In the genomic region with DNA sequence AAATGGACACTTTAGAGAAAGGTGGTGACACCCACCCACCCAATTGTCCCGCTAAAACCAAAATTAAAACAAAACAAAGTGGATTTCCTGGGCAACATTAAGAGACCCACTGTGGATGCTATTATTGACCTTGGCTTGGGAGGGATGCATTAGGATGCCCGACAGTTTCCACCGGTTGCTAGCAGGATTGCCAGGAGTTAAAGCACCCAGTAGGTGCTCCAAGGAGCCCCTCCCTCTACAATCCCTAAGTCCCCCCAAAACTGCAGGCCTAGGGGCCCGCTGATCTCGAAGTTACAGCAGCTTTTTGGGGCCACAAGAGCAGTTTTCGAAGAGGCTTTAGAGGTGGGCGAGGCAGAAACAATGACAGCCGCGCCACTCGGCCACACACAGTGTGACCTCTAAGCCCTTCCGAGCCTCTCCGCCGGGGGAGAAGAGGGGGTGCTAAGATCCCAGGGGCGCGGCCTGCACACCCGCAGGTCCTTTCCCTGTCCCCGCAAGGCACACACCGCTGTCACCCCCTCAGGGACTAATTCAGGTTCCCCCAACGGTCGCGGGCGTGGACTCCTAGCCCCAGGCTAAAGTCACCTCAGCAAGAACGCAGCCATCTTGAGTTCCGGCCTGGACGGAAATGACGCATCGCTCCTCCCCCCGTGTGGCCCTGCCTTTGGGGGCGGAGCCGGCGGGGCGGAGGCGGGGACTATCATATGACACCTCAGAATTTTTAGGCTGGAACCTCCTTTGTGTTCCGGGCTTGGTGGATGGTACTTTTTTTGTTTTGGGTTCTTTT, we compare ENCODE assay signal across 8 mouse cellular contexts. TPM values are rescaled to one million over a fixed set of nuclear protein-coding genes. Genes with fewer than 3 reads are reported as not detected.
DNase-seq lines count a peak whose midpoint lies in the region; ATAC-seq and TF ChIP-seq lines count a peak whose summit lies in the region.

A gene (minus strand): TSS at position 630 of the 787 bp plus-strand sequence.
A gene (plus strand): TSS at position 738 of the 787 bp plus-strand sequence.

- H3K36me3 ChIP-seq in embryonic facial prominence, embryonic 13.5 days: peaks cover 9% of the 10 kb centered on the region
- H3K36me3 ChIP-seq in kidney, adult 2 months (ENCODE audit: control insufficient read depth, insufficient read depth, low read length): no peaks in the 10 kb centered on the region
- peaks cover 10% of the 10 kb centered on the region for H3K36me3 ChIP-seq in limb, embryonic 12.5 days
- H3K36me3 ChIP-seq in midbrain, embryonic 15.5 days (replicated peaks): no peaks in the 10 kb centered on the region
- H3K36me3 ChIP-seq in spleen, adult 2 months (ENCODE audit: control insufficient read depth, insufficient read depth, low read length): no peaks in the 10 kb centered on the region

- no peaks in the 10 kb centered on the region for H3K9me3 ChIP-seq in embryonic facial prominence, embryonic 13.5 days
- no peaks in the 10 kb centered on the region for H3K9me3 ChIP-seq in limb, embryonic 12.5 days
- H3K9me3 ChIP-seq in midbrain, embryonic 15.5 days: no peaks in the 10 kb centered on the region

- no peak for TF ChIP-seq CTCF in kidney, adult 2 months (conservative IDR thresholded peaks at IDR 0.05; ENCODE audit: insufficient read depth, insufficient read length, low read depth, low read length)
- no peak for TF ChIP-seq CTCF in spleen, adult 2 months (IDR thresholded peaks at IDR 0.05; ENCODE audit: extremely low read depth, insufficient read depth, insufficient read length, insufficient replicate concordance)

- H3K4me1 ChIP-seq in embryonic facial prominence, embryonic 13.5 days: peaks cover 21% of the 10 kb centered on the region
- peaks cover 3% of the 10 kb centered on the region for H3K4me1 ChIP-seq in kidney, adult 2 months (ENCODE audit: control insufficient read depth, insufficient read depth, low read length)
- peaks cover 11% of the 10 kb centered on the region for H3K4me1 ChIP-seq in limb, embryonic 12.5 days (replicated peaks)
- peaks cover 22% of the 10 kb centered on the region for H3K4me1 ChIP-seq in midbrain, embryonic 15.5 days
- H3K4me1 ChIP-seq in spleen, adult 2 months (ENCODE audit: control insufficient read depth, insufficient read depth, insufficient read length): peaks cover 4% of the 10 kb centered on the region

- peak; percentile 92 for TF ChIP-seq POLR2A in kidney, adult 2 months (IDR thresholded peaks at IDR 0.05; ENCODE audit: low read depth, low read length)
- peak; percentile 83 for TF ChIP-seq POLR2A in spleen, adult 2 months (IDR thresholded peaks at IDR 0.05; ENCODE audit: low read depth, low read length)

- DNase-seq in 3134 (ENCODE audit: extremely low read depth, insufficient read length, low spot score): peak; percentile 99
- peak; percentile 96 to 98 for DNase-seq in adrenal gland, postnatal 36 days
- DNase-seq in heart, adult 18-20 months: peak; percentile 96 to 99
- DNase-seq in kidney, adult 2 months: peak; percentile 98
- peak; percentile 88 to 94 for DNase-seq in spleen, adult 2 months (ENCODE audit: low read depth in 1 of 2, low spot score in 2 of 2)

- ATAC-seq in embryonic facial prominence, embryonic 13.5 days (ENCODE audit: insufficient number of reproducible peaks, insufficient read depth, low FRiP score, low TSS enrichment, low read depth): peak; percentile 87
- peak; percentile 93 for ATAC-seq in limb, embryonic 12.5 days (ENCODE audit: insufficient number of reproducible peaks, insufficient read depth, low FRiP score, low TSS enrichment, low read depth)
- peak; percentile 98 for ATAC-seq in midbrain, embryonic 15.5 days (replicated peaks)

- peak within 1 kb of the TSS; percentile 94 for H3K27ac ChIP-seq in embryonic facial prominence, embryonic 13.5 days
- peak within 1 kb of the TSS; percentile 100 for H3K27ac ChIP-seq in kidney, adult 2 months (ENCODE audit: insufficient read depth, low read depth, low read length)
- peak within 1 kb of the TSS; percentile 85 for H3K27ac ChIP-seq in limb, embryonic 12.5 days
- H3K27ac ChIP-seq in midbrain, embryonic 15.5 days: peak within 1 kb of the TSS; percentile 85
- H3K27ac ChIP-seq in spleen, adult 2 months (ENCODE audit: insufficient read depth, low read length): peak within 1 kb of the TSS; percentile 68

- peak within 1 kb of the TSS; percentile 95 for H3K9ac ChIP-seq in embryonic facial prominence, embryonic 13.5 days
- peak within 1 kb of the TSS; percentile 84 for H3K9ac ChIP-seq in limb, embryonic 12.5 days (replicated peaks)
- peak within 1 kb of the TSS; percentile 84 for H3K9ac ChIP-seq in midbrain, embryonic 15.5 days

- peak within 1 kb of the TSS; percentile 96 for H3K4me3 ChIP-seq in embryonic facial prominence, embryonic 13.5 days
- H3K4me3 ChIP-seq in kidney, adult 2 months (ENCODE audit: insufficient read depth, low read depth, low read length): peak within 1 kb of the TSS; percentile 100
- peak within 1 kb of the TSS; percentile 79 for H3K4me3 ChIP-seq in limb, embryonic 12.5 days (replicated peaks)
- H3K4me3 ChIP-seq in midbrain, embryonic 15.5 days: peak within 1 kb of the TSS; percentile 83
- H3K4me3 ChIP-seq in spleen, adult 2 months (ENCODE audit: extremely low read depth, insufficient read depth, insufficient read length): peak within 1 kb of the TSS; percentile 90

- H3K27me3 ChIP-seq in embryonic facial prominence, embryonic 13.5 days: no peaks in the 10 kb centered on the region
- no peaks in the 10 kb centered on the region for H3K27me3 ChIP-seq in kidney, adult 2 months (replicated peaks; ENCODE audit: control insufficient read depth, insufficient read depth, low read length)
- H3K27me3 ChIP-seq in limb, embryonic 12.5 days: peaks cover 2% of the 10 kb centered on the region; the same call in 1 of the 2 replicates
- H3K27me3 ChIP-seq in midbrain, embryonic 15.5 days (replicated peaks): no peaks in the 10 kb centered on the region; the same call in 1 of the 2 replicates
- H3K27me3 ChIP-seq in spleen, adult 2 months (ENCODE audit: control insufficient read depth, insufficient read depth, low read length): no peaks in the 10 kb centered on the region

- peak within 1 kb of the TSS; percentile 86 for H3K4me2 ChIP-seq in embryonic facial prominence, embryonic 13.5 days
- H3K4me2 ChIP-seq in limb, embryonic 12.5 days: peak within 1 kb of the TSS; percentile 81
- H3K4me2 ChIP-seq in midbrain, embryonic 15.5 days: peak within 1 kb of the TSS; percentile 86

- WGBS in embryonic facial prominence, embryonic 13.5 days: under 1% methylated on average over 34 of the region's 34 CpGs
- WGBS in kidney, adult 2 months: under 1% methylated on average over 34 of the region's 34 CpGs
- WGBS in limb, embryonic 12.5 days: 1% methylated on average over 34 of the region's 34 CpGs
- WGBS in midbrain, embryonic 15.5 days: under 1% methylated on average over 34 of the region's 34 CpGs
- WGBS in spleen, adult 2 months: under 1% methylated on average over 34 of the region's 34 CpGs

RNA-seq across cellular contexts. Expression of the first gene that starts in this region (rescaled TPM):
- total RNA-seq in adrenal gland, postnatal 36 days (2021): 100 to 1,000 TPM; 438 to 454 TPM
- polyA plus RNA-seq in embryonic facial prominence, embryonic 13.5 days (2015; fragmentation: Nextera tagmentation; extraction: Ambion mirVana): 249 and 258 TPM in 2 replicates
- total RNA-seq in heart, adult 18-20 months (2021): 1,000 to 10,000 TPM; 1,188 to 1,220 TPM
- polyA plus RNA-seq in kidney, adult 2 months (2012; rRNA removed): 814 and 951 TPM in 2 replicates
- 182 and 217 TPM in 2 replicates for polyA plus RNA-seq in limb, embryonic 12.5 days (2016; fragmentation: Nextera tagmentation; extraction: Ambion mirVana)
- 286 and 289 TPM in 2 replicates for polyA plus RNA-seq in midbrain, embryonic 15.5 days (2015; fragmentation: Nextera tagmentation; extraction: Ambion mirVana)
- polyA plus RNA-seq in spleen, adult 2 months (2012; rRNA removed): 65.7 and 67.8 TPM in 2 replicates

RNA-seq across cellular contexts. Expression of the second gene that starts in this region (rescaled TPM):
- total RNA-seq in adrenal gland, postnatal 36 days (2021): 1 to 10 TPM; 1.5 to 1.6 TPM
- 7.7 and 9.4 TPM in 2 replicates for polyA plus RNA-seq in embryonic facial prominence, embryonic 13.5 days (2015; fragmentation: Nextera tagmentation; extraction: Ambion mirVana)
- total RNA-seq in heart, adult 18-20 months (2021): under 1 TPM; 0.55 to 0.75 TPM
- polyA plus RNA-seq in kidney, adult 2 months (2012; rRNA removed): 3.5 and 7.7 TPM in 2 replicates
- polyA plus RNA-seq in limb, embryonic 12.5 days (2016; fragmentation: Nextera tagmentation; extraction: Ambion mirVana): 1.5 and 2.6 TPM in 2 replicates
- polyA plus RNA-seq in midbrain, embryonic 15.5 days (2015; fragmentation: Nextera tagmentation; extraction: Ambion mirVana): 0.24 and 0.37 TPM in 2 replicates
- polyA plus RNA-seq in spleen, adult 2 months (2012; rRNA removed): 0.47 and 1.1 TPM in 2 replicates

Comparison
In these comparisons a context has a peak if more than half of its experiments do, and no peak if none do; other contexts are left out.
1. Peak in every context shown above with its lines: DNase-seq, ATAC-seq, H3K4me3 ChIP-seq and H3K27ac ChIP-seq.